Mouse (Mus musculus) small intestine, adult 2 months (tissue): ENCODE data around the gene Tmem110.

Experiments
- CTCF ChIP-seq: fragments of 200-500 bp; IDR thresholded peaks from 2 replicates; pipeline ENCODE4 v1.5.1; 2012; ENCODE audit warnings: low read depth, mild to moderate bottlenecking, control low read depth, inconsistent platforms, low read length, moderate library complexity, mixed read lengths; ENCODE audit not compliant: insufficient replicate concordance, insufficient read length; ENCODE audit errors: extremely low read depth
- POLR2A ChIP-seq: fragments of 200-500 bp; IDR thresholded peaks from 2 replicates; pipeline ENCODE4 v1.6.1; 2012; ENCODE audit warnings: low read depth, mild to moderate bottlenecking, control low read depth, inconsistent platforms, low read length, moderate library complexity

GRCm38 (mm10) chr14:30902628-30903027 lies 77.2 kb downstream of the Tmem110 start:
- TF ChIP-seq CTCF = no peak
- TF ChIP-seq POLR2A = no peak
